Mouse (Mus musculus): ENCODE measurements around the gene Riok1. TPM values are rescaled to one million over a fixed set of nuclear protein-coding genes. Genes with fewer than 3 reads are reported as not detected.

Riok1 gene
- total RNA-seq, 2 experiments from 2014 or later = 80.5 to 98.5 TPM

Other genes with a start within 250 kb of the Riok1 start
- 58.6 and 105 TPM in 2 replicates for gene Ssr1, start 42.8 kb upstream of the Riok1 start, total RNA-seq (2014; fragmentation: Nextera tagmentation)
- 104 and 158 TPM in 2 replicates for gene Ssr1, start 42.8 kb upstream of the Riok1 start, total RNA-seq (2017)
- gene Cage1, start 74 bp downstream of the Riok1 start, total RNA-seq (2014; fragmentation: Nextera tagmentation) = 2.1 and 5.5 TPM in 2 replicates
- 3.4 and 3.5 TPM in 2 replicates for gene Cage1, start 74 bp downstream of the Riok1 start, total RNA-seq (2017)
- not detected in 2 replicates for gene Dsp, start 114.3 kb downstream of the Riok1 start, total RNA-seq (2014; fragmentation: Nextera tagmentation)
- gene Dsp, start 114.3 kb downstream of the Riok1 start, total RNA-seq (2017) = not detected in 2 replicates
- gene Snrnp48, start 167.9 kb downstream of the Riok1 start, total RNA-seq (2014; fragmentation: Nextera tagmentation) = 58.4 and 90.2 TPM in 2 replicates
- gene Snrnp48, start 167.9 kb downstream of the Riok1 start, total RNA-seq (2017) = 129 and 148 TPM in 2 replicates

Data from megakaryocyte-erythroid progenitor cell, adult 5-6 weeks (primary cell).